Mouse (Mus musculus): ENCODE results near the gene Fan1.

Fan1 gene

GRCm38 (mm10) chr7:64373830-64374562 lies at the start of gene Fan1:
Fan1 (minus strand) TSS chr7:64374095.
- DNase-seq = peak; percentile 78 to 89

GRCm38 (mm10) chr7:64403989-64404388 lies 30.1 kb upstream of the Fan1 start:
- DNase-seq = no peak

GRCm38 (mm10) chr7:64402452-64402851 lies 28.6 kb upstream of the Fan1 start:
- no peak for DNase-seq

GRCm38 (mm10) chr7:64400725-64401124 lies 26.8 kb upstream of the Fan1 start:
- no peak for DNase-seq

GRCm38 (mm10) chr7:64392819-64393151 lies 18.9 kb upstream of the Fan1 start:
- no peak for DNase-seq

- DNase-seq = peak; percentile 99 to 100
These were observed 18.4 kb upstream of the Fan1 start, which contains the start of the genes Mphosph10 and Mcee for GRCm38 (mm10) chr7:64392122-64392818. Mphosph10 (minus strand) TSS chr7:64392268. Mcee (plus strand) TSS chr7:64392607.

- peak in 1 of 2 experiments; percentile 18 for DNase-seq
These were observed 17.6 kb upstream of the Fan1 start for GRCm38 (mm10) chr7:64391479-64391878.

GRCm38 (mm10) chr7:64373147-64373829 lies 607 bp downstream of the Fan1 start:
- no peak for DNase-seq

GRCm38 (mm10) chr7:64371940-64372878 lies 1.7 kb downstream of the Fan1 start:
- no peak for DNase-seq

- DNase-seq = no peak
These were observed 4.1 kb downstream of the Fan1 start for GRCm38 (mm10) chr7:64369841-64370240.

GRCm38 (mm10) chr7:64365863-64366262 lies 8.0 kb downstream of the Fan1 start:
- DNase-seq = no peak

GRCm38 (mm10) chr7:64360586-64360945 lies 13.3 kb downstream of the Fan1 start:
- no peak for DNase-seq

- DNase-seq = no peak
These were observed 13.8 kb downstream of the Fan1 start for GRCm38 (mm10) chr7:64359943-64360585.

- DNase-seq = no peak
These were observed 15.2 kb downstream of the Fan1 start for GRCm38 (mm10) chr7:64358666-64359065.

GRCm38 (mm10) chr7:64357405-64357804 lies 16.5 kb downstream of the Fan1 start:
- DNase-seq = peak; percentile 12 to 21

GRCm38 (mm10) chr7:64356661-64357060 lies 17.2 kb downstream of the Fan1 start:
- DNase-seq = no peak

- DNase-seq = no peak
These were observed 19.7 kb downstream of the Fan1 start for GRCm38 (mm10) chr7:64354206-64354605.

- no peak for DNase-seq
These were observed 22.8 kb downstream of the Fan1 start for GRCm38 (mm10) chr7:64351087-64351486.

- DNase-seq = no peak
These were observed 24.6 kb downstream of the Fan1 start for GRCm38 (mm10) chr7:64349147-64349861.

GRCm38 (mm10) chr7:64347813-64348212 lies 26.1 kb downstream of the Fan1 start:
- DNase-seq = no peak

GRCm38 (mm10) chr7:64332686-64333085 lies 41.2 kb downstream of the Fan1 start:
- no peak for DNase-seq
